Mouse (Mus musculus): Measurements from ENCODE around the gene Cdk11b.

Cdk11b gene

GRCm38 (mm10) chr4:155624338-155625291, at the start of gene Cdk11b:
Gene Cdk11b, plus strand, starts transcription at chr4:155624854.
- peak; percentile 95 for DNase-seq

GRCm38 (mm10) chr4:155574931-155575330, 49.7 kb upstream of the Cdk11b start:
- no peak for DNase-seq

- no peak for DNase-seq
These were observed 49.1 kb upstream of the Cdk11b start for GRCm38 (mm10) chr4:155575521-155575920.

GRCm38 (mm10) chr4:155577132-155577531, 47.5 kb upstream of the Cdk11b start:
- no peak for DNase-seq

- no peak for DNase-seq
These were observed 46.9 kb upstream of the Cdk11b start for GRCm38 (mm10) chr4:155577741-155578140.

GRCm38 (mm10) chr4:155578336-155579125, 46.1 kb upstream of the Cdk11b start:
- DNase-seq, result no peak

GRCm38 (mm10) chr4:155580420-155580819, 44.2 kb upstream of the Cdk11b start:
- peak; percentile 59 for DNase-seq

- DNase-seq, result no peak
These were observed 42.3 kb upstream of the Cdk11b start for GRCm38 (mm10) chr4:155582279-155582905.

- no peak for DNase-seq
These were observed 35.3 kb upstream of the Cdk11b start for GRCm38 (mm10) chr4:155589356-155589755.

- no peak for DNase-seq
These were observed 33.5 kb upstream of the Cdk11b start for GRCm38 (mm10) chr4:155591012-155591719.

- DNase-seq, result no peak
These were observed 30.9 kb upstream of the Cdk11b start for GRCm38 (mm10) chr4:155593780-155594179.

GRCm38 (mm10) chr4:155595777-155596176, 28.9 kb upstream of the Cdk11b start:
- no peak for DNase-seq

GRCm38 (mm10) chr4:155596606-155597005, 28.0 kb upstream of the Cdk11b start:
- DNase-seq, result no peak

- DNase-seq, result no peak
These were observed 26.1 kb upstream of the Cdk11b start for GRCm38 (mm10) chr4:155598536-155598935.

- DNase-seq, result no peak
These were observed 24.5 kb upstream of the Cdk11b start for GRCm38 (mm10) chr4:155599901-155600825.

GRCm38 (mm10) chr4:155601091-155601996, 23.3 kb upstream of the Cdk11b start, which contains the start of gene Slc35e2:
Gene Slc35e2, plus strand, starts transcription at chr4:155601416.
- DNase-seq, result peak; percentile 96

- DNase-seq, result no peak
These were observed 22.6 kb upstream of the Cdk11b start for GRCm38 (mm10) chr4:155601997-155602456.

- no peak for DNase-seq
These were observed 21.9 kb upstream of the Cdk11b start for GRCm38 (mm10) chr4:155602753-155603152.

GRCm38 (mm10) chr4:155603801-155604200, 20.9 kb upstream of the Cdk11b start:
- DNase-seq, result no peak

- no peak for DNase-seq
These were observed 19.5 kb upstream of the Cdk11b start for GRCm38 (mm10) chr4:155605132-155605531.
